Mouse (Mus musculus) cortical plate, adult 2 months (tissue): ENCODE results near the gene Cers1.

Experiments used
- CTCF ChIP-seq: fragments of 200-500 bp; IDR thresholded peaks from 2 replicates; pipeline ENCODE4 v1.5.1; 2011; ENCODE audit warnings: mild to moderate bottlenecking, control low read depth, low read length; ENCODE audit not compliant: insufficient read depth; ENCODE audit errors: extremely low read depth
- POLR2A ChIP-seq: fragments of 200-500 bp; IDR thresholded peaks from 2 replicates; pipeline ENCODE4 v1.6.1; 2011; ENCODE audit warnings: mild to moderate bottlenecking, low read length, control low read depth; ENCODE audit not compliant: insufficient read depth; ENCODE audit errors: extremely low read depth

- TF ChIP-seq CTCF (no peak), POLR2A (no peak)
These were observed 58.1 kb downstream of the Cers1 start, which contains the start of gene Comp for GRCm38 (mm10) chr8:70373397-70374317.
